Mouse (Mus musculus) thymus, postnatal 36 days (tissue): Measurements from ENCODE around the gene Tmem54.

Experiments used
- DNase-seq, 2 experiments: peaks; one replicate each; pipeline ENCODE4 v3.0.0; 2022; ENCODE audit warnings: mixed read lengths in 2 of 2

The Tmem54 gene

DNA sequence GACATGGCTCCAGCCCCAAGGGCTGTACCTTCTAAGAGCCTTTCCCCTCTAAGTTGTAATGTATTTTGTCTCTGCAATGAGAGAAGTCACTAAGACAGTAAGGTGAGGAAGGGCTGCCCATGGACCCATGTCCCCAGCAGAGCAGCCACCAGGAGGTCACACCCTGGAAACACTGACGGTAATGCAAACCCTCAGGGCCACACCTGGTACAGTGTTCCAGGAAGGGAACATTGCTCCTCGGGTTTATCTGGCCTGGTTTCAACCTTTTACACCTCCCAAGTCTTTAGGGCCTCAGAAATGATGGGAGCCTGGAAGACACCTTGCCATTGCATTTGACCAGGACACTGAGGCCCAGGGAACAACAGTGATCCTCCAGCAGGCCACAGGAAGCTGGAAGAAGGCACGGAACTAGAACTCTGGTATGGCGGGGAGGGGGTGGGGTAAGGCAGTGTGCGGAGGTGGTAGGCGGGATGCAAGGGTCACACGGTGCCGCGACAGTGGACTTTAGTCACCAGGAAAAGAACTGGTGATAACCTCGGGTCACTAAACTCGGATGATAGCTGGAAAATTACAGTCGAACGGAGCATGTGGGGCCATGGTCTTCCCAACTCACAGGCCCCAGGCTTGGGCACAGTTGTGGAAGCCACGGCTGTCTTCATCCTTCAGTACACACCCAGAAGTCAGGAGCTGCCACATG is 3.1 kb upstream of the Tmem54 start:
- DNase-seq, result no peak

DNA sequence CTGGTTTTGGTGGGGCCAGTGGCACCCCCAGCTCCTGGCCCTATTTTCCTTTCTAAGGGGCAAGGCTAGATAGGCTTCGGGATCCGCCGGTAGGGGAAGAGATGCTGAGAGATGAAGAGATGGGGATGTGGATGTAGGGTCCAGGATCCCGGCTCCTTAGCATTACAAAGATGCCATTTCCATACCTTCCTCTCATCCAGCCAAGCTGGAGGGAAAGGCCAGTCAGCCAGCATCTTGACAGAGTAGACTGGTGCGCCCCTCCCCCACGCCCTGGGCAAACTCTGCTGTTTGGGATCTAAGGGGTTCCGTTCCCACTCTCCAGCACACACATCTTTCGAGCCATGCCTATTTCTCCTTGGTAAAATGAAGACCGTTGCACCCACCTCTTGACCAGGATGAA is 725 bp downstream of the Tmem54 start:
- DNase-seq, result no peak

DNA sequence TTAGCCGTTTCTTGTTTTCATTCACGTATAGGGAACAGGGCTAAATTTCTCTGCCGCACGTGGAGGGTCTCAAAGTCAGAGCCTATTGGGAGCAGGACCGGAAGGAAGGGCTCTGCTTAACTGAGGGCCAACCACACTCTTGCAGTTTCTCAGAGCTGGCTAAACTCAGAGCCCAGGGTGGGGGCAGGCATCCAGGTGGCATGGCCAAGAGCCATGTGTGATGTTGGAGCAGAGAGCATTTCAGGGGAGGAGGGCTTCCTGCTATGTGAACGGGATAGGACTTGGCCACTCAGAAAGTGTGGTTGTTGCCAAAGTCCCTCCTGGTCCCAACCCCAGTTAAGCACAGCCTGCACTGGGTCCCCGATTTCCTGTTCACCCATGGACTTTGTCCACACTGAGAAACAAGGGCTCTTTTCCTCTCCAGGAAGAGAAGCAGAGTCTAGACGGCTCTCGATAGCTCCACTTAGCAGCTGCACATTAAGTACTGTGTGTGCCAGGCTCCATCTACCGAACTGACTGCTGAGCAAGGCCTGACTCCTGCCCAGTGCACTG is 2.1 kb downstream of the Tmem54 start:
- no peak for DNase-seq

DNA sequence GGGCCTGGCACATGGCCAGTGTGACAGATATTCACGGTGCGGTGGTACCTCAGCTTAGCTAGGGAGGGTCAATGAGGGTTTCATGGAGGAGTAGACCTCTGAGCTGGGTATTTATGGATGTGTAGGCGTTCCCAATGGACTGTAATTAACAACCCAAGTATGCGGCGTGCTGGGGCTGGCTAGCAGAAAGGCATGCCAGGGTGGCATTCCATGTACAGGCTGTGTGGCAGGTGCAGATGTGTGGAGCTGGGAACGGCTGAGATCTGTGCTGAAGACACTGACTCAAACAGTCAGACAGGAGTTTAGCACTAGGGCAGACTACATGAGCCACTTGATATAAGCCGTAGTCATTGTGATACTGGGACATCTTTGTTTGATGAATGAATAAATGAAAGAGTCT is 3.3 kb downstream of the Tmem54 start:
- DNase-seq, result no peak

DNA sequence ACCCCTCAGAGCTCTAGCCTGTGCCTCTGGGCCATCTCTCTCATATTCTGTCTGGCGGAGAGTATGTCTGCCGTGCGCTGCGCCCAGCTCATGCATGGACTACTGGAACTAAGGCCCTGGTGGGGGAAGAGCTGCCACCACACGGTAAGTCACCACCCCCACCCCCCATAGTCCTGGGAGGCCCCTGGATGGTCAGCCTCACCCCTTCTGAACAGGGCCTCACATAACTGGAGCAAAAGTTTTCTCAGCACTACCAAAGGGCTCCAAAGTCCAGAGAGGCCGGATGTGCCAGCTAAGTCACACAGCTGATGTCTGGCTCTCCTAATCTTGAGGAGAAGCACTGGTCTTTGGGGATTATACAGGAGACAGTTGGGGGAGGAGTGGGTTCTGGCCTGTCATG is 5.5 kb downstream of the Tmem54 start:
- DNase-seq, result no peak

DNA sequence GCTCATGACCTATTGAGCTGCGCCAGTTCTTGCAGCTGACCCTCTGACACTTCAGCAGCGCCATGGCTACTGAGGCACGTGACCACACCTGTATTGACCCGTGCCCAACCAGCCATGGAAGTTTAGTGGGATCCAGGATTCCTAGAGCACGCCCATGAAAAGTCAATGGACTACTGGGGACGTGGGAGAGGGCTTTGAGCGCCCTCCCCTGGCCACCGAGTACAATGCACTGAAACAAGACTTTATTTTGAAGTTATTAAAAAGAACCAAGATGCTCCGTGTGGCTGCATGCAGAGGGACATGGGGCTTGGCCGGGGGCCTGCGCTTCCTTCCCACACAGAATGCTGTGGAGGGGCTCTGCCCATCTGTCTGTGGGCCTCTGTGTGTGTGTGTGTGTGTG is 6.0 kb downstream of the Tmem54 start:
- DNase-seq, result no peak

DNA sequence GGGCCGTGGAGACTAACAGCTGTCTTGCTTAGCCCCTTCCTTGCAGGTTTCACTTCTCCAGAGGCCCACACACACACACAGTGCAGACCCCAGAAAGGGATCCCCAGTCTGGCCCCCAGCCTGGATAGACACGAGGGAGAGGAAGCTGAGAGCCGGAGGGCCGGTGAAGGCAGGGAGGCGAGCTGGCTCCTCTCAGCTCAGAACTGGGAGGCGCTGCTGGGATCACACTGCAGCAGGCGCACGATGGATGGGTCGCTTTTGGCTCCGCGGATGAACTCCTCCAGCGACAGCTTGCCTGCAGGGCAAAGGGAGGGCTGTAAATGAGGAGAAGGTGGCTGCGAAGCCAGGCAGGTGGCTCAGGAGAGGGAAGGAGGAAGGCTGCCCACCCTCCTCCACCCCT is 6.9 kb downstream of the Tmem54 start:
- DNase-seq, result no peak

DNA sequence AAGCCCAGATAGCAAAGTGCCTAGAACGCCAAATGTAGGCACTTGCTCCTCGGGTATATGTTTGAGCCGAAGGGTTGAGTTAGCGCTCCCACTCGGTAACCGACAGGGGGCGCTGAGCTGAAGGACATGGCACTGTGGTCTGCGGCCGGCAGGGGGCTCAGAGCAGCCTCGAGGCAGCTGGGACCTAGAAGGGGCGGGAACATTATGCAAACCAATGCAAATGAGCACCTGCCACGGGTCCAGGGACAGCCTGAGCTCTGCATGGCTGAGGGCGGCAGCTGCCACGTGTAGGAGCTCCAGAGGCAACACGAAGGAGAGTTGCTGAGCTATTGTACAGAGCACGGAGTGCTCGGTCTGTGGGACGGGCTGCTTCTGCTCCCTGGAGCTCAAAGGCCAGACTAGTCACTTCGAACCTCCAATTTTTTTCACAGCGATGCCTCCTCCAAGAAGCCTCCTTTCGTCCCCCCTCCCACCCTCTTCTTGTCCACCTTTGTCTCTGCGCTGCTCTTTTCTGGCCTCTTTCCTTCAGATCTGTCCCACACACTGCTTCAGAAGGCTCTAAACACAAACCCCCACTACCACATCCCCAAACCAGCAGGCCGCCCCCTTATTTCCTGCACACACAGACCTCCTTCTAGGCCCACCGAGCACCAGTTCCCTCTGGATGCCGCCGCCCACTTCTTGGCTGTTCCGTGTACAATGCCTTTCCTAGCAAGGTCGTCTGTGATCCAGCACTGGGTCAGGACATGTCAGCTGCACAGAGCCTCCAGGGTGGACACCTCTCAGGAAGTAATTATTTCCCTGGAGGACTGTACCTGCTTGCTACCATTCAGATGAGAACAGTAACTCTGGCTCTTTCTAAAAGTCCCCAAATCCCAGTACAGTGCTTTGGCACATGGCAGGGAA is 8.0 kb downstream of the Tmem54 start:
- peak; percentile 55 to 60 for DNase-seq

DNA sequence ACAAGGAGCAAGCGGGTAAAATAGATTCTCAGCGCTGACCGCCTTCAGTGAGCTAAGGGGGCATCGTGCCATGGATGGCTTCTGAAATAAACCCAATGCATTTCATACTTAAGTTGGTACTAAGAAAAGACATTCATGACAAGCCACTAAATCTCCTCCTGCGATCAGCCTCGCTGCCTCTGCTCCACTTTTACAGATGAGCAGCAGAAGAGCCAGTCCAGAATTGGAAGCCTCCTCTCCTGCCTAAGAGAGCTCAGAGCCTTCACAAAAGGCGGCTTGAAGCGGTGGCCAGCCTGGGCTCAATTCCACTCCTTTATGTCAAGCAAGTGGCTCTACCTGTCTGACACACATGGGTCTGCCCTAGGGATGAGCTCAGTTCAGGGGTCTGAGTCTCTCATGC is 11.4 kb downstream of the Tmem54 start:
- no peak for DNase-seq

DNA sequence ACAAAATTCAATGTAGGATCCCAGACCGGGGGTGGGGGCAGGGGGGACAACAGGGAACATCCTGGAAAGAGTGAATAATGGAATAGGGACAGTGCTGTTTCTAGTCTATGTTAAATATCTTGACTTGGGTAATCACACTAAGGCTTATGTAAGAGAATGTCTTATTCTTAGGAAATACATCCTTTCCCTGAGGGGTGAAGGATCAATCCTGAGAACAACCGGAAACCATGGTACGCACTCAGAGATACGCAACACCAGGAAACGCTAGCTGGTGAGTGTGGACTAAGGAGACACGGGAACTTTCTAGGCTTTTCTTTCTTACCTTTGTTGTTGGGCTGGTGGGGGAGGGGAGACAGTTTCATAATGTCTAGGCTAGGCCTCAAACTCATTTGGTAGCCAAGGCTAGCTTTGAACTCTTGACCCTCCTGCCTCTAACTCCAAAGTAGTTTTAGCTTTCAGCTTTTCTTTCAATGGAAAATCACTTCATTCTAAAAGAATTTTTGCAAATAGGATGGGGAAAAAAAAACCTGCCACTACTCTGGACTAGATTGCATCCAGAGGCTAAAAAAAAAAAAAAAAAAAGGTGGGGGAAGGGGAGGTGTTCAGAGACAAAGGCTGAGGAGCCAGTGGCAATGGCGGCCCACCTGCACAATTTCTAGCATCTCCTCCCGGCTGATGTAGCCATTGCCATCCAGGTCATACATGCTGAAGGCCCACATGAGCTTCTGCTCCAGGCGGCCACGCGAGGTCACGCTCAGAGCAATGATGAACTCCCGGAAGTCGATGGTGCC is 12.6 kb downstream of the Tmem54 start:
- DNase-seq, result no peak

DNA sequence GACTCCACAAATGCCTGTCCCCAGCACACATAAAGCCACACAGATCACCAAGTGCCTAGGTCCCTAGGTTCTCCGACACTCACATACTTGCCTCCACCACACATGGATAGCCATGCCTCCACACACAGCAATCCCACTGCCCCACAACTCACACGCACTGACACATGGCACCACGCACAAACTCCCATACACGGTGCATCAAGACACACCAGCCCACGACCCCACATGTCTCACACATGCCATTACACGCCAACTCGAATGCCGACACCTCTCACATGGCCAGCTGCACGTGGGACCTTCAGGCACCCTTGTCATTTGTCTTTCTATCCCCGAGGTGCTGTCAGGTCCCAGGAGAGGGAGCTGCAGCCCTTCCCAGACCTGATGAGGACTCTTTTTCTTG is 14.4 kb downstream of the Tmem54 start:
- no peak for DNase-seq

DNA sequence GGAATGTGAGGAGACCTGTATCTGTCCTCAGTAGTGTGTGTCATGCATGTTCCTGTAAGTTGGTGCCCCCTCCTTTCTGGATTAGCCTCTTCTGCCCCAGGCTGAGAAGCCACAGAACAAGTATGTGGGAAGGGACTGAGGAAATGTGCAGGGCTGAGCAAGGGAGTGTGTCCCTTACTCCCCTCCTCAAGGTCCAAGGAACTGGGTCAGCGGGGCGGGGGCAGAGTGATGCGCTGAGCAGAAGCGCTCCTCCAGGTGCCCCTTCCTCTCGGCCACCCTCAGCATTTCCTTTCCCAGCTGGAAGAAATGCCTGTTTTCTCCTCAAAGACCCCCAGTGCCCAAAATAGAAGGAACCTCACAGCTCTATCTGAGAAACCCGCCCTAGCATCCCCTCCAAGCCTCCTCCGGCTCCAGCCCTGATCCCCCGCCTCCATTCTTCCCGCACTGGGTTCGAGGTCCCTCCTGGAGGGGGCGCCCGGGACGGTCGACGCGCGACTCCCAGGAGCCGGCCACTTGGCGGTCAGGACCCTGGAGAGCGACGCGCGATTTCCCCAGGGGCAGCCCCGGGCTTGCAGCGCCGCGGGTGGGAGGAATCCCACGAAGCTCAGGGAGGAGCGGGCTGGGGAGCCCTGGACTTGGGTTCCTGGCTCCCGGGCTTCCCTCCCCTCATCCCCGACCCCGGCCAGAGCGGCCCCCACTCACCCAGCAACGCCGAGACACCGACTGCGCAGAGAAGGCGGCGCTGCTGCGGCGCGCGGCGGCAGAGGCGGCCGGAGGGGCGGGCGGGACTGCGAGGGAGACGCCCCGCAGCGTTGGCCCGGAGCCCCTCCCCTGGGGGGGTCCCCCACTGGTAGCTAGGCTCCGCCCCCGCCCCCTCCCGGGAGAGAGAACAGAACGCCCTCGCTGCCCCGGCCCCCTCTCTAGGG is 15.4 kb downstream of the Tmem54 start:
- DNase-seq, result peak; percentile 71 to 73

DNA sequence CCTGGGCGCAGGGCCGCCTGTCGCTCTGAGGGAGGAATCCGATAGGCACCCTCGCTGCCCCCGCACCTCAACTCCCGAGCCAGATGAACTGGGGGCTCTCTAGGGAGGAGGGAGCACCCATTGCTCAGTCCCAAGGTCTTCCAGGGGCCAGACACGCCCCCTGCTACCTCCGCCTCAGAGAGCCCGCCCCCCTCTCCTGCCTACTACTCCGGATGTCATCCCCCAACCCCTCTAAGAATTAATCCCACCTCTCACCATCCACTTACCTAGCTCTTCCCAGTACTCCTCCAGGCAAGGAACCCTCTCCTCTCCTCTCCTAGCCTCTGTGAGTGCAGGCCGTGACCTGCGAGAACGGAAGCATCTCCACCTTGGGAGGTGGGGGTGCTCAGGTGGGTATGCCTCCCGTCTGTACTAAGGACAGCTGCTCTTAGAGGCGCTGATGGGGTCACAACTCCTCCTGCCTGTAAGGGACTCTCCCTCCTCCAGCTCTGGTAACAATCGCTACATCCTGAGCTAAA is 16.3 kb downstream of the Tmem54 start, which contains the start of gene Hpca:
TSS of gene Hpca (minus strand) at position 468 of the 518 bp plus-strand sequence.
- DNase-seq, result no peak

DNA sequence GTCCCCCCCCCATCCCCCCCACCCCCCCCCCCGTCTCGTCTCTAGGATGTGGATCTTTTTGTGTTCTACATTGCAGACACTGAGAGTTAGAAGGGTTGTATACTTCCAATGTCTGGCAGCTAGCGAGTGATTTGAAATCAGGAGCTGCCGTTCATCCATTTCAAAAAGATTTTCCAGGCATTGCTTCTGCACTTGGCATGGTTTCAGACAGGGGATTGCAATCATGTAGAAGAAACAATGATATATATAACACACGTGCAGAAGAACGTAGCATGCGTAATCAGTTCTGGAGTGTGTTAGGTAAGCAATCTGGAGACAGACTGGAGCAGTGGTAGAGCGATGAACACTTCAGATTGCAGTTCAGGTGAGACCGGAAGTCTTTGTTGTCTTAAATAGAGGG is 16.8 kb downstream of the Tmem54 start:
- DNase-seq, result no peak

DNA sequence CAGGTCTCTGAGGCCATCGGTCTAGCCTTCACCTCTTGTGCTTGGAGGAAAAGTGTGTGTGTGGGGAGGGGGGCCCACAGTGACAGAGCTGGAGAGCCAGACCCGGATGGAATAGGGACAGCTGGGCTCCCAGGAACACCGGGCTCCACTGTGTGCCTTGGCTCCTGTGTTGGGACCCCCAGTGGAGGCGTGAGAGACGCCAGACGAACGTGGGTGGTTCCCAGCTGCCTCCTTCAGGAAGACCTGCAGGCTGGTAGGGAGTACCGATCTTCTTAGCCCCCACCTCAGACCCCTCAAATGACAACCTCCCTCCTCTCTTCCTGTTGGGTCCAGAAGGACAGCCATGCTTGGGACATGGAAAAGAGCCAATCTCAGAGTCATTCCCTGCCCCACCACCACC is 17.4 kb downstream of the Tmem54 start:
- no peak for DNase-seq

DNA sequence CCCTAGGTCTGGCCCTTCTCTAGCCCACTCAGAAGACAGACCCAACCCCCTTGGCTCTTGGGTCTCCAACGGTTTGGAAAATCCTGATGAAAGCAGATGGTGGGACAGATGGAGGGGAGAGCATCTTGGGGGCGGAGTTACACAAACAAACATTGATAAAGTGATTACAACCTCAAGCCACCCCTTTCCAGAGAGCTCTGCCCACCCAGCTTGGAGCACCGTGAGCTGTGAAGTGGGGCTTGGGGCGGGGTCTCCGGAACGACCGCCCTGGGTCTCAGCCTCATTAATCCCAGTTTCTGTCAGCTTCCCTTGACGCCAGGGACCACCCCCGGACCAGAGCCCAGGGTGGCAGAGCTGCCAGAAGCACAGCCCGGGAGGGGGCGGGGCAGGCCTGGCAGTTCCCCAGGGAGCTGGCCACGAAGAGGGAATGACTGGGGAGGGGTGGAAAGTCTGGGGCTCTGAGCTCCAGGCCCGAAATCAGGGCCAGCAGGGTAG is 19.4 kb downstream of the Tmem54 start:
- no peak for DNase-seq

DNA sequence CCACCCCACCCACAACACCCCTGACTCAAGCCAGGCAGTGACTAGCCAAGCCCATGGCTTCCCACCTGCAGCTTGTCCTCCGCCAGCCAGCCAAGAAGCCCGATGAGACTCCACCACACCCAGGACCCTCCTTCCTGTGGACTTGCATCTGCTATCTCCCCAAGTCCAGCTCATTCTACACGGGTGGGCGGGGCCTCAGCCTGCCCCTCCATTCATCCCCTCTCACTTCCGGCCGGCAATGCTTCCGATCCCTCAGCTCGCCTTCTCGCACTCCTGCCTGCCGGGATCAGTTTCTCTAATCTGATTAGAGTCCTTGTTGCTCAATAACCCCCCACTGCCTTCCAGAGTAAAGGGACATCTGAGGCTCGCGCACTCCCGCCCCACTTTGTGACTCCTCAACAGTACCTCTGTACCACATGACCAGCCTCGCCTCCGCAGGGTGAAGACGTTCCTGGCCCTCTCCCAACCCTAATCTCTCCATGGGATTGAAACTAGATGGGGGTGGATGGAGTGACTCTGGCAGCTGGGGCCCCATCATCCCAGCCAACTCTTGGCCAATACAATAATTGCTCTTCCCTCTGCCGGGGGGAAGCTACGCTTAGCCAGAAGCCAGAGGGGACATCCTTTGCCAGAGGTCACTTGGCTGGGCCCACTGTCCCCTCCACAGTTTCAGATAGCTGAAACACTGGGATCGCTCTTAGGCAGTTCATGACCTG is 20.5 kb downstream of the Tmem54 start:
- DNase-seq, result no peak

DNA sequence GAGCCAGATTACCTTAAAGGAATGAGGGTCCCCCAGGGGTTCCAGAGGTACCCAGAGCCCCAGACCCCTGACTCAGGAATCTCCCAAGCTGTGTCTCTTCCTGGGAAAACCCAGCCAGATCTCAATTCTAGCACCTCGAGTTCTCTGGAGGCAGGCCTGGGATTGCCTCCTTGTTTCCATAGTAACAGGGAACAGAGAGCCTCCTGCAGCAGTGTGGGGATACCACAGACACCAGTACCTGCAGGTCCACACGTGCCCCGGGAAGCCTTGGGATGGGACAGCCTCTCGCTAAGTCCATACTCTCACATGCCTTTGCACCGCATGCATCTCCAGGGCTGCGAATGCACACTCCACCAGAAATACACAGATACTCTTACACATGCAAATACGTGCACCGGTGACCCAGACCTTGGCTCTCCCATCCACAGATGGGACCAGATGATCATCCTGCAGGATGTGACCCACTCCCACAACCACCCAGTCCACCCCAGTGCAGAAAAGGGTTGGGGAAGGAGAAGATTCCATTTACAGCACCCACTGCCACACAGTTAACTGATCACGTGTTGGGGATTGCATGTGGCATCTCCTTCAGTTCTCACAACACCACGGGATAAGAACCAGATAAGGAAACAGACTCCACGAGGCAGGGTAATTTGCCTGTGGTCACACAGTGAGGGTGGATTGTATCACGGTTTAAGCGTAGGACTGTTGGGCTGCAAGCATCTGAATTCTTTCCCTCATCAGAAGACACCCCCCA is 23.4 kb downstream of the Tmem54 start:
- no peak for DNase-seq

DNA sequence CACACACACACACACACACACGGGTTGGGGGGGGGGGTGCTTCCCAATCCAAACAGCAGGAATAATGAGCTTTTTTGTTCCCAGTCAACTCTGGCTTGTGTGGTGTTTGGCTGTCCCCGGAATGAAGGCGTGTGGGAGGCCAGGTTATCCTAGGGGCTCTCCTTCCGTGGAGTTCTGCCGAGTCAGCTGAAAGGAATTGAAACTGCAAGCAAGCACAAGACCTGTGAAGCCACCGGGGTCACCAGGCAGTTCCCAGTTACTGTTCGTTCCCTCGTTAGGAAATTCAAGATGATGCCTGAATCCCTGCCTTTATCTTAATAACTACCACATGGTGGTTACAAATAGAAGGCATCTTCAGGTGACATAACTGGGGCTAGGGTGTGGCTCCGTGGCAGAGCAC is 24.0 kb downstream of the Tmem54 start:
- no peak for DNase-seq

DNA sequence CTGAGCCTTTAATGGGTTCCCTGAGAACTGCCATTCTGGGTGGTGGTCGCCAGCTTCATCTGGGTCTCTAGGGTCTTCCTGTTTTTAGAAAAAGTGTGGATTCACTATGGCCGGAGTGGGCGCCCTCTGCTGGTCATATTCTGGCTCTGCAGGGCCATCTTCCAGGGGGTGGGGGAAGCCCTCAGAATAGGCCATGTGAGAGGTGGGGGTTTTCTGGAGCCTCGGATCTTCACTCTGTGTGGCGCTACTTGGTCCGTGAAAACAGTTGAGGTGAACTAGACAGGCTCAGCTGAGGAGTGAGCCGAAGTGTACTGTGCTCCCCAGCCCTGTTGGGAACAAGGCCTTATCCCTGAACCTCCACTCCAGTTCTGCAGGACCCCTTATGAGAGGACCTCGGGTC is 24.8 kb downstream of the Tmem54 start:
- peak; percentile 33 to 48 for DNase-seq
